Mouse (Mus musculus): ENCODE measurements around the gene Gm10118. TPM values are rescaled to one million over a fixed set of nuclear protein-coding genes. Genes with fewer than 3 reads are reported as not detected.

The Gm10118 gene
- total and polyA plus RNA-seq, 3 experiments = not detected

DNA sequence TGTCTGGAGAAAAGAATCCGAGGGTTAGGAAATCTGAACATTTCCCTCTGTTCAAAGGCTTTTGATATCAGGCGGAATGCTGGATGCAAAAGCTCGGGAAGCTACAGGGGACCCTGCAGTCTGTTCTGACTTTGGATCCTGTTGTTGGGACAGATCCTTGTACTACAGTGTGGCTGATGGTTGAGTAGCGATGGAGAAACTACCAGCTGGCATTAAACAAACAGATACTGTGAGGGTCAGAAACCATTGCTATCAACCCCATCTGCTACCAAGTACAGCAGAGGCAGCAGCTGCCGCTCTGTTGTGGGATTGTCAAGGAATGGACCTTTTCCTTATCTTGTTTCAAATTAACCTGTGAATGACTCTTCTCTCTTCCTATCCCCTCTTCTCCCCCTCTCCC, 6.7 kb upstream of the Gm10118 start:
- in situ Hi-C loops (cut with MboI; ENCODE audit: low pct_ligation_motif_present, low pct_unique_long_range_greater_than_20kb, low sequenced_read_pairs) = no loop called here
- H3K4me2 ChIP-seq (ENCODE audit: insufficient read depth, low read depth, poor library complexity, severe bottlenecking) = no peak overlapping the region
- no peak overlapping the region for H3K4me3 ChIP-seq (replicated peaks in 1 of 3; ENCODE audit: low read depth in 2 of 3, low read length in 2 of 3, poor library complexity in 1 of 3)
- H3K79me2 ChIP-seq (replicated peaks; ENCODE audit: control insufficient read depth, extremely low read depth, insufficient read depth, poor library complexity, severe bottlenecking) = no peaks in the 10 kb centered on the region
- no peak overlapping the region for H3K9ac ChIP-seq (ENCODE audit: insufficient read depth, low read depth)
- no peak overlapping the region for H3K27ac ChIP-seq (ENCODE audit: insufficient read depth, low read depth)
- TF ChIP-seq POLR2AphosphoS2 (IDR thresholded peaks at IDR 0.05; ENCODE audit: low read depth, low read length) (no peak), CHD1 (IDR thresholded peaks at IDR 0.05; ENCODE audit: low read depth, low read length) (no peak), PAX5 (IDR thresholded peaks at IDR 0.05; ENCODE audit: low read length) (no peak), TCF12 (IDR thresholded peaks at IDR 0.05; ENCODE audit: low read depth, low read length) (no peak), CHD2 (IDR thresholded peaks at IDR 0.05; ENCODE audit: low read length) (no peak), CTCF (conservative IDR thresholded peaks at IDR 0.05 in 1 of 2, IDR thresholded peaks at IDR 0.05 in 1 of 2; ENCODE audit: low read depth in 2 of 2, low read length in 2 of 2) (no peak), SIN3A (IDR thresholded peaks at IDR 0.05; ENCODE audit: low read length) (no peak), NELFE (IDR thresholded peaks at IDR 0.05; ENCODE audit: low read depth, low read length) (no peak), RAD21 (IDR thresholded peaks at IDR 0.05; ENCODE audit: low read depth, low read length) (no peak), MAZ (IDR thresholded peaks at IDR 0.05; ENCODE audit: low read depth, low read length) (no peak), E2F4 (IDR thresholded peaks at IDR 0.05; ENCODE audit: insufficient replicate concordance, low read depth, low read length) (no peak), POLR2A (IDR thresholded peaks at IDR 0.05; ENCODE audit: low read depth, low read length) (no peak)
- no peak for DNase-seq (ENCODE audit: extremely low read depth)
- no peaks in the 10 kb centered on the region for H3K4me1 ChIP-seq (ENCODE audit: control insufficient read depth in 1 of 2, insufficient read depth in 2 of 2)
- H3K27me3 ChIP-seq (replicated peaks) = no peaks in the 10 kb centered on the region
- peaks cover 32% of the 10 kb centered on the region for H3K9me3 ChIP-seq (replicated peaks; ENCODE audit: low read length)
- dilution Hi-C loops (cut with MboI; ENCODE audit: extremely low pct_ligation_motif_present, extremely low pct_unique_long_range_greater_than_20kb, low sequenced_read_pairs) = no loop called here
- no peaks in the 10 kb centered on the region for H3K36me3 ChIP-seq (replicated peaks in 1 of 2; ENCODE audit: control insufficient read depth in 1 of 2, insufficient read depth in 1 of 2, low read length in 1 of 2)

GRCm38 (mm10) chr10:63908878-63909277, 18.4 kb downstream of the Gm10118 start:
- H3K4me1 ChIP-seq (ENCODE audit: control insufficient read depth in 1 of 2, insufficient read depth in 2 of 2) = no peaks in the 10 kb centered on the region
- TF ChIP-seq NRF1 (IDR thresholded peaks at IDR 0.05; ENCODE audit: low read depth, low read length) (no peak), ELF1 (IDR thresholded peaks at IDR 0.05; ENCODE audit: low read depth, low read length) (no peak), SIN3A (IDR thresholded peaks at IDR 0.05; ENCODE audit: low read length) (no peak), ZNF384 (IDR thresholded peaks at IDR 0.05; ENCODE audit: low read depth, low read length) (no peak), POLR2A (IDR thresholded peaks at IDR 0.05; ENCODE audit: low read depth, low read length) (no peak), MYC (IDR thresholded peaks at IDR 0.05; ENCODE audit: low read depth, low read length) (no peak), TBP (conservative IDR thresholded peaks at IDR 0.05; ENCODE audit: low read depth, low read length) (no peak), RCOR1 (conservative IDR thresholded peaks at IDR 0.05; ENCODE audit: low read depth, low read length) (no peak), TCF12 (IDR thresholded peaks at IDR 0.05; ENCODE audit: low read depth, low read length) (no peak), IRF4 (IDR thresholded peaks at IDR 0.05; ENCODE audit: low read depth, low read length) (no peak), POLR2AphosphoS2 (IDR thresholded peaks at IDR 0.05; ENCODE audit: low read depth, low read length) (no peak), MAFK (IDR thresholded peaks at IDR 0.05; ENCODE audit: insufficient replicate concordance, low read length) (no peak), USF2 (conservative IDR thresholded peaks at IDR 0.05; ENCODE audit: low read depth, low read length) (no peak), ZMIZ1 (IDR thresholded peaks at IDR 0.05; ENCODE audit: low read depth, low read length) (no peak), RAD21 (IDR thresholded peaks at IDR 0.05; ENCODE audit: low read depth, low read length) (no peak), BHLHE40 (IDR thresholded peaks at IDR 0.05; ENCODE audit: low read depth, low read length) (no peak), CHD2 (IDR thresholded peaks at IDR 0.05; ENCODE audit: low read length) (no peak), ETS1 (conservative IDR thresholded peaks at IDR 0.05; ENCODE audit: low read depth, low read length) (no peak), JUN (IDR thresholded peaks at IDR 0.05; ENCODE audit: insufficient read depth, low read depth, low read length) (no peak), MAX (IDR thresholded peaks at IDR 0.05; ENCODE audit: low read length) (no peak)
- in situ Hi-C loops (cut with MboI; ENCODE audit: low pct_ligation_motif_present, low pct_unique_long_range_greater_than_20kb, low sequenced_read_pairs) = no loop called here
- H3K4me3 ChIP-seq (replicated peaks in 1 of 3; ENCODE audit: low read depth in 2 of 3, low read length in 2 of 3, poor library complexity in 1 of 3) = no peak overlapping the region
- H3K4me2 ChIP-seq (ENCODE audit: insufficient read depth, low read depth, poor library complexity, severe bottlenecking) = no peak overlapping the region
- H3K9me3 ChIP-seq (replicated peaks; ENCODE audit: low read length) = peaks cover 29% of the 10 kb centered on the region
- H3K27me3 ChIP-seq (replicated peaks) = no peaks in the 10 kb centered on the region
- no peaks in the 10 kb centered on the region for H3K79me2 ChIP-seq (replicated peaks; ENCODE audit: control insufficient read depth, extremely low read depth, insufficient read depth, poor library complexity, severe bottlenecking)
- no peak for DNase-seq (ENCODE audit: extremely low read depth)
- dilution Hi-C loops (cut with MboI; ENCODE audit: extremely low pct_ligation_motif_present, extremely low pct_unique_long_range_greater_than_20kb, low sequenced_read_pairs) = no loop called here
- H3K27ac ChIP-seq (ENCODE audit: insufficient read depth, low read depth) = no peak overlapping the region
- no peaks in the 10 kb centered on the region for H3K36me3 ChIP-seq (replicated peaks in 1 of 2; ENCODE audit: control insufficient read depth in 1 of 2, insufficient read depth in 1 of 2, low read length in 1 of 2)
- H3K9ac ChIP-seq (ENCODE audit: insufficient read depth, low read depth) = no peak overlapping the region

Measured in CH12.LX (cell line).